Mouse (Mus musculus) layer of hippocampus, postnatal 36 days (tissue): Measurements from ENCODE around the gene Wdr20. TPM values are rescaled to one million over a fixed set of nuclear protein-coding genes. Genes with fewer than 3 reads are reported as not detected.

Experiments used
- DNase-seq, 2 experiments: peaks; one replicate each; pipeline ENCODE4 v3.0.0; 2022
- total RNA-seq, 2 experiments: library from RNA; stranded (reverse); gene quantifications; 2 replicates each; pipeline ENCODE4 v1.2.3; 2021

The Wdr20 gene
- total RNA-seq, 2 experiments from 2014 or later, result 42.2 to 45.1 TPM

DNA sequence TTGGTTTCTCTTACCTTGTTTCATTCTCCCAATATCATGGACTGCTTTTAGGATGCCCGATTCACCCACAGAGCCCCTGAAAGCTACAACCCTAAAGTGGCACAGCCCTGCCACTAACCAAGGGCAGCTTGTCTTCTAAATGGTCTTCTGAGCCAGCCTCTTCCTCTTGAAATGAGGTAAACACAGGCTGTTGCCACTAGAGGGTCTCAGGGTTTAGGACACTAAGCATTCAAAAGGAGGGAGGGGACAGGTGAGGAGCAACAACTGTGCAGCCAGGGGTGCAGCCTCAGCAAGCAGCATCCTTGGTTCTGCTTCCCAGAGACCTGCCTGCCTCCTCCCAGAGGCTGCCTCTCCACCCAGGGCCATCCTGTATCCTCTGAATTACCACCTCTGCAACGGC is 84.0 kb downstream of the Wdr20 start:
- DNase-seq, result no peak

DNA sequence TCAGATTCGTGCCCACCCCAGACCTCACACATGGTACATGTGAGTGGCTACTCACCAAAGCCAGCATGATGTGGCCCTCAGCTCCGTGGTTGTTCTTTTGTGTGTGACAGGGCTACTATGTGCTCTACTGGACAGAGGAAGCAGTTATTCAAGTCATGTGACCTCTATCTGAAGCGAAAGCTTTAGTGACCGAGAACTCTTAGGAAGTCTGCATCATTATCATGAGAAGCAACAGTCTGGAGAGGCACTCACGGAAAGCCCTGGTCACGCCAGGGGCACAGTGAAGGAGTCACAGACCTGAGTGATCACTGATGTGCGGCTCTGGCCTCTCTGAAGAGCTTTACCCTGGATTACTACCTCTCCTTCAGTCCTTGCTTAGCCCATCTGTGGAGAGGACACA is 84.6 kb downstream of the Wdr20 start:
- no peak for DNase-seq

DNA sequence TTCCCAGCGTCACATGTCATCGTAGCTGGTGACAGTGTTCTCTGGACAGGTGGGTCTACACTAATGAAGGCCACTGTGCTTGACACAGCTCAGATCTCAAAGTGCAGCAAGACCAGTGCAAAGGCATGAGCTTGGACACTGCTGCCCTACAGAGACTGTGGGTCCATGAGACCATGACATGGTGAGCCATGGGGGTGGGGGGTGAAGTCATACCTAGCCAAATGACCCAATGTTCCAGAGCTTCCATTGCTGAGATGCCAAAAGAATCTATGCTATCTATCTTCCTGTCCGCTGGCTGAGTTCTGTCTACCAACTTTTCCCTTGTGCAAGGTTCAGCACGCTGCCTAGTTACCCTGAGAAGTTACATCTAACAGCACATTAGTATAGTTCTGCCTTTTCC is 91.2 kb downstream of the Wdr20 start:
- DNase-seq, result no peak

DNA sequence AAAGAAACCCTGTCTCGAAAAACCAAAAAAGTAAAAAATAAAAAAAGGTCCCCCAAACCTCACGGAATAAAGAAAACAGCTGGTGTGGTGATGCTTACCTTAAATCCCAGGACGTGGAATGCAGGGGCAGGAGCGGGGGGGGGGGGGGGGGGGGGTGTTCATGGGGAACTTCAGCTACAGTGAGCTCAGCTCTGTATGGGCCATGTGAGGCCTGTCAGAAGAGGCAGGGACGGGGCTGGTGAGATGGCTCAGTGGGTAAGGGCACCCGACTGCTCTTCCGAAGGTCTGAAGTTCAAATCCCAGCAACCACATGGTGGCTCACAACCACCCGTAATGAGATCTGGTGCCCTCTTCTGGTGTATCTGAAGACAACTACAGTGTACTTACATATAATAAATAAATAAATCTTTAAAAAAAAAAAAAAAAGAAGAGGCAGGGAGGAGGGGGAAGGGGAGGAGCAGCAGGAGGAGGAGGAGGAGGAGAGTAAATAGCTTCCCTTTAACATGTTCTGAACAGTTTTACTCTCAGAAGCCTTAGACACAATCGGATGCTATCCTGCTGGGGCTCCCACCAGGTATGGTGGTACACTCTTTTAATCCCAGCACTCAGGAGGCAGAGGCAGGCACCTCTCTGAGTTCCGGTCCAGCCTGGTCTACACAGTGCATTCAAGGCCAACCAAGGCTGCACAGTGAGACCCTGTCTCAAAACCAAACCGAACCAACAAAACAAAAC is 92.7 kb downstream of the Wdr20 start:
- DNase-seq, result no peak

DNA sequence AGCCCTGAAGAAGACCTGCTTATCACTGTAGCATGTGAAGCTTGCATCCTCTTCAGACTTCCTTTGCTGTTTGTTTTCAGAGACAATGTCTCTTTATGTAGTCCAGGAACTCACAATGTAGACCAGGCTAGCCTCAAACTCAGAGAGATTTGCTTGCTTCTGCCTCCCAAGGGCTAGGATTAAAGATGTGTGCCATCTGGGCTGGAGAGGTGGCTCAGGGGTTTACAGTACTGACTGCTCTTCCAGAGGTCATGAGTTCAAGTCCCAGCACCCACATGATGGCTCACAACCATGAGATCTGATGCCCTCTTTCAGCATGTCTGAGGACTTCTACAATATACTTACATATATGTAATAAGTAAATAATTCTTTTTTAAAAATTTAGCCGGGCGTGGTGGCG is 97.4 kb downstream of the Wdr20 start:
- DNase-seq, result no peak

DNA sequence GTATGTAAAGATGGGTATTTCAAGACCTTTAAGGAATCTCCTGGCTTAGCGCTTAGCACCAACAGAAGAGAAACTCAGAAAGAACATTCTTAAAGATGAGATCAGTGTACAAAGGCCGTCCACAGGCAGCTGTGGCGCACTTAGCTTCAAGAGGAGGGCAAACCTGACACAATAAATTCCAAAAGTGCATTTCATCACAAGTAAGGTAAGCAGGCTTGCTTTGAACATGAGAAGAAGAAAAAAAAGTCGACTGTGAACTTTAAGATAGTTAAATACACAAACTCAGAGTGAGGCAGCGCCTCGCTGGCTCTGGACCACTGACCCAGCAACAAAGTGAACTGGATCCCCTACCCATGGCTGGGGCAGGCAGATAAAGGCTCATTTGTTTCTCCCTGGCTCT is 99.0 kb downstream of the Wdr20 start:
- DNase-seq, result no peak

DNA sequence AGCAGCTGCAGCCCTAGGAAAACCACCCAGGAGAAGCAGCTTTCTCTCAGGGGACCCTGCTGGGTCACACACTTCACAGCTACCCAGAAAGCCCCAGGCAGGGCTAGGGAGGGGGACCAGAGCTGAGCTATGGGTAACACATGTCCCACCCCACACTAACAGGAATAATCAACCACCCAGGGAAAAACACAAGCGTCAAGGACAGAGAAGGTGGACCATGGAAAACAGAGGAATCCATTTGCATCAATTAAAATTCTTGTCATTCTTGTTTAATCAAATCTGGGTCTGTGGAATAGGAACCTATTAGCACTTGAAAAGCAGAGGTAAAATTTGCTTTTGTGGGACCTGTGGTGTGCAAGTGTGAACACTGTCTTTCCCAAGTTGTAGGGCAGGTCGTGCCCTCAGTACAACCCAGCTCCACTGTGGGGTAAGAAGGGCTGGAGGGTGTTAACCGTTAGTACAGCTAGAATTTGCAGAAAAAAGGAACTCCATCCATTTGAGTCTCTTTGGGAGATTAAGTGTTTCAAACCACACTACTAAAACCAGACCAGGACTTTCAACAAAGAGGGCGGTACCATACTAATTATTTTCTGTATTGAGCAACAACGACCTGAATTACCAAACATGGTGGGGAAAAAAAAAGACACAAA is 99.6 kb downstream of the Wdr20 start:
- DNase-seq, result no peak

DNA sequence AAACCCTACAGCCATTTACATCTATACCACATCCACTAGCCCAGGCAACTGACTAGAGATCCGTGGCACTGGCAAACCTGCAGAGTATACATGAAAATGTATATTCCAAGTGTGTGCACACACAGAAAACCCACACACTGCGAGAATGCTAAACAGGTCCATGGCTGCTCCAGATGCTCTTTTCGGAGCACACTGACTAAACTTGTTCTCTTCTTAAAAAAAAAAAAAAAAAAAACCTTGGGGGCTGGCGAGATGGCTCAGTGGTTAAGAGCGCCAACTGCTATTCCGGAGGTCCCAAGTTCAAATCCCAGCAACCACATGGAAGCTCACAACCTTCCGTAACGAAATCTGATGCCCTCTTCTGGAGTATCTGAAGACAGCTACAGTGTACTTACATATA is 100.1 kb downstream of the Wdr20 start:
- no peak for DNase-seq

DNA sequence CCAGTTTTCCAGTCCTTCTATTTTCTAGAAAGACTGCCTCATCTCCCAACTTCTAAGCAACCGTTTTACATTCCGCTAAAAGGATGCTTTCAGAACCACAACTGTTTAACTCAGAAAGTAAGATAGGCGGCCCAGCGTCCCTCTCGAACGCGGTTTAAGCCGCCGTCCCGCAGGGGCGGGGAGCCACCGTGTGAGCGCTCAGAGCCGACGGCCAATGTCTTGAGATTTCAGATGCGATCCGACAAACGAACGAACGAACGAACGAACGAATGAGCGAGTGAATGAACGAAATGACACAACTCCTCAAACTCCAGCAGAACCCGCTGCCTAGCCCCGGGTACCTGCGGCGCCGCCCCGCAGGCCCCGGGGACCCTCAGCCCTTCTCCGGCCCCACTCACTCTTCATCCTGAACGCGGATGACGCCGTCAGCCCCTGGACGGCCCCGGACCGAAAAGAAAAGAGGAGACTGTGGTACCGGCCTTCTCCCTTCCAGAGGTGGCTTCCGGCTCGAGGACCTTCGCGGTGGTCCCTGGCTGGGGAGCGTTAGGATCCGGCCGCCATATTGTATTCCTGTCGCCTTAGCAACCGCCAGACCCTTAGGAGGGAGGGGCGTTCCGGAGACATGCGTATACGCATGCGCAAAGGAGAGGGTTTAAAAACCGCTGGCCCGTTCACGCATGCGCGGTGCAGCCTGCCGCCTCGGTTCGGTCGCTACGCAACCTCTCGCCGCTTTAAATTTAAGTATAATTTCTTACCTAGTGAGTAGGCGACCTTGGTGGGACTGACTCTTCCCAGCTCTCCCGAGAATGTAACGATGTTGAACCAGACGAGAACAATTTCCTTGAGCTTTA is 102.8 kb downstream of the Wdr20 start, which contains the start of gene Mok:
TSS of gene Mok (minus strand) at position 592 of the 851 bp plus-strand sequence.
- DNase-seq, result peak; percentile 96 to 98

DNA sequence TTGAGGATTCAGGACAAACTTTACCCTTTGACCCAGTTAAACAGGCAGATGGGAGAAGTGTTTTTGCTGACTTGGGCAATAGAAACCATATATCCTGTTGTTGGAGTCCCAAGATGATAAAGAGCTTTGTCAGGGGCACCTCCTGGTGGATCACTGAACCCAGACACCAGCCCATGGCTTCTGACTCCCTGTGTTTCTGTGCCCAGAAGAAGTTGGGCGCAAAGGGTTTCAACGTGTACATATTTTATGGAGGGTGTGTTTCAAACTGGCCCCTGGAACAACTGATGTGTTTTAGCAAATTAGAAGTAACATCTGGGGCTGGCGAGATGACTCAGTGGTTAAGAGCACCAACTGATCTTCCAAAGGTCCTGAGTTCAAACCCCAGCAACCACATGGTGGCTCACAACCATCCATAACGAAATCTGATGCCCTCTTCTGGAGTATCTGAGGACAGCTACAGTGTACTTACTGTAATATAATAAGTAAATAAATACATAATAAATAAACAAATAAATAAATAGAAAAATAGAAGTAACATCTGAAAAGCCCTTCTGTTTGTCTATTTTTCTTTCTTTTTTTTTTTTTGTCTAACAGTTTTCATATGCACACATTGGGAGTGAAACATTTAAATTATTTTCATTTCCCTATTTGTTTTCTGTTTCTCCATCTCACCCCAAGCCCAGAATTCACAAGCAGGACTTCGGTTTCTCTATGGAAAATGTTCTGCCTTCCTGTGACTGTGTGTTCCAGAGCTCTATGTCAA is 104.2 kb downstream of the Wdr20 start:
- no peak for DNase-seq

DNA sequence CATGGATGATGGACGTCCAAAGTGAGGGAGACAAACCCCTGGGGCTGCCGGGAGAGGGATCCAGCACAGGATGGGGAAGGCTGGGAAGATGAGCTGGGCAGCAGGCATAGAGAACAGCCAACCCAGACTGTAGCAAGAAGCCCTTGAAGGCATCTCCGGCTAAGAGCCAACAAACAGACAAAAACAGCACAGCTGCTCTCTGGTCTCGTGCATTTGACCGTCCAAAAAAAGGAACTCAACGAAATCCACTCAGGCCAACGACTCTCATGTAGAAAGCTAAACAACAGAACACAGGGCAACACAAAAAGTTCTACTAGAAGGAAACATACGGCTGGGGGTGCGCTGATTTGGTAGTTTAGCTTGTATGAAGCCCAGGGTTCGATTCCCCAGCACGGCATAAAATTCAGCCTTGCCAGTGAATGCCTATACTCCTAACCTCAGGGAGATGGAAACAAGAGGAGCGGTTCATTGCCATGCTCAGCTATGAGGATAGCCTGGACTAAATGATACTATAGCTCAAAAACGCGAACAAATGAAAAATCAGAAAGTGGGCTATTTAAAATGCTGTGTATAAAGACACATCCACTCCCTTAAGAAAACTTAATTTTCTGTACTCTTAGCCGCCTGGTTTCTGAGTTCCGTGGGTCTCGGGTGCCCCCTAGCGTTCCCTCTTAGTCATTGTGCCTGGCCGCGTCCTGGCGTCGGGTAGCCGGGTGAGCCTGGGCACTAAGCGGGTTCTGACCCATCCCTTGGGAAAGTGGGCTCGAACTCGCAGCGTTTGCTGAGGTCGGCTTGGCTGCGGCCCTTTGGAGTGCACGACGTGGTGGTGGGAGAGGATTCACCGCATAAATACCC is 105.7 kb downstream of the Wdr20 start:
- peak; percentile 80 to 82 for DNase-seq

DNA sequence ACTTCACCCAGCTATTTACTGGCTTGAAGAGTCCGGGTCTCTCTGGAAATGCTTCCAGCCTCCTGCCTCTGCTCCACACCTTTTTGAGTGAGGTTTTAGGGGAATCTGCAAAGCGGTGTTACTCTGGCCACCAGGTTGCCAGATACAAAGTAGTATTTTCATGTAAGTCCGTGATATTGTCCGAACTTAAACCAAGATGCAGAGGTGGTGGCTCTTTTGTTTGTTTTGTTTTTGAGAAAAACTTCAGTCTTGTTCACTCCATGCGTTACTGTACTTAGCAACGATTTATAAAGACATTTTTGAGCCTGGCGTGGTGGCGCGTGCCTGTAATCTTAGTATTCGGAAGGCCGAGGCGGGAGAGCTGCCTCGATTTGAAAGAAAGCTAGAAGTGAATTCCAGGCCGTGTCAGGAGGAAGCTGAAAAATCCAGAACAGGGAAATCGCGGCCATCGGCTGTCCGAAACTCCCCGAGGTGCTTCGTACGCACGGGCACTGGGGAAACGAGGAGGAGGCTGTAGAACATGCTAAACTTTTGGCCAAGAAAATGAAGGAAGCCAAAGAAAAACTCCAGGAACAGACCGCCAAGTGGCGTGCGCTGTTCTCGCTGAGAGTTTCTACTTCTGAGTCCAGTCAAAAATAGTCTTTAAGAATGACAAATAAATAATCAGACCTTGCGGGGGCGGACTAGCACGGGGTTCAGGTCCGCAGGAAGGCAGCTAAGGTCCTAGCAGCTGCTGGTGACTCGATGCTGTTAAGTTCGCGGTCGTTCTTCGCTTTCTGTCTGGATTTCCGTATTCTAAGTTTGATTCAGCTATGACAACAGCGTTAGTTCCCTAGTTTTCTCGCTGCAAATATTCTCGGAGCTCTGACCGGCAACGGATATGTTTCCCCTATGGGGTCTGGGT is 106.7 kb downstream of the Wdr20 start:
- DNase-seq, result no peak

DNA sequence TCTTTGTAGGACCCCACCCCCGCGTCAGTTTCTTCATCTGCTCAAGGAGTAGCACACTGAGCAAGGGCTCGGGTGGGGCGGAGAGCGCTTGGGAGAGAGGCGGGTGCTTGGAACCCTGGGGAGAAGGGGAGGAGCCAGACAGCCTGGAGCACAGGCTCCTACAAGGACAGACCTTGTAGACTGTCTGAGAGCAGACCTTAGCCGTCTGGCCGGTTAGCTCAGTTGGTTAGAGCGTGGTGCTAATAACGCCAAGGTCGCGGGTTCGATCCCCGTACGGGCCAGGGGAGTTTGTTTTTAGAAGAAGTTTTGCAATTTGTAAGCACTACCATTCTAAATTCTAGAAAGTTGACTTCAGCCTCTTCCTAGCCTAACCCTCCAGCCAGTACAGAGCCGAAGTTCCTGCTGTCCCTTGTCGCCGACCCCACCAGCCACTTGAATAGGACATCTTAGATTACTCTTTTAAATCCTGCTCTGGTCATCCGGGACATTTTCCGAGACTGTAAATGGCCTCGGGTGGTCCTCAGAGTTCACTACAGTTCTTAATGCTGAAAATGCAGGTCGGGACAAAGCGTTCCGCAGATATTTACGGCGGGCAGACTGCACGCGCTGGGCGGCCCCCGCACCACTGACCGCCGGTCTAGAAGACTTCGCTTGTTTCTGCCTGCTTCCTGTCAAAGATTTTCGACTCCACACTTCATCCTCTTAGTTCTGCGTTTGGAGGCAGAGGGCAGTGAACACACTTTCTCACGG is 107.6 kb downstream of the Wdr20 start:
- peak; percentile 83 to 85 for DNase-seq

DNA sequence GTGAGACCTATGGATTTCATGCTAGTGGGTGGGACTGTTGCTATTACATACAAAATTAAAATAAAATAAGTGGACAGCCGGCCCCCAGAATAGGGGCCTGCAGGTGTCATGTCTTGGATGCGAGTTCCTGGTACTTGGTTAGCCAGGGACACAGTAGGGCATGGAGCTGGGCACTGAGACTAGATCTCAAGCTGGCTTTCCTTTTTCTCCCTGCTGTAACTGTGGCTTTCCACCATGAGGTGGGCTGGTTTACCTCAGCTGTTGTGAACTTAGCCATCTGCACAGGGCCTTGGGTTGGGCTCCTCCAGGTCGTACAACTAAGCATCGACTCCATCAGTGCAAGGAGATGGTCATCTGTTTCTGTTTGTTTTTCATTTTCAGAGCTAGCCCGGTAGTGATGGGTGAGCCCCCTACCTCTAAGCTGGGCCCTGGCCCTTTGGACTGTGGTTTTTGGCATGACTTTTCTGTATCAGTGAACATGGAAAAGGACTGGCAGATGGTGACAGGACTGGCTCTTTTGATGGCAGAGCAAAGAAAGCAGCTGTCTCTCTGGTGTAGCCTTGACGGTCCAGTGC is 108.5 kb downstream of the Wdr20 start:
- DNase-seq, result no peak

DNA sequence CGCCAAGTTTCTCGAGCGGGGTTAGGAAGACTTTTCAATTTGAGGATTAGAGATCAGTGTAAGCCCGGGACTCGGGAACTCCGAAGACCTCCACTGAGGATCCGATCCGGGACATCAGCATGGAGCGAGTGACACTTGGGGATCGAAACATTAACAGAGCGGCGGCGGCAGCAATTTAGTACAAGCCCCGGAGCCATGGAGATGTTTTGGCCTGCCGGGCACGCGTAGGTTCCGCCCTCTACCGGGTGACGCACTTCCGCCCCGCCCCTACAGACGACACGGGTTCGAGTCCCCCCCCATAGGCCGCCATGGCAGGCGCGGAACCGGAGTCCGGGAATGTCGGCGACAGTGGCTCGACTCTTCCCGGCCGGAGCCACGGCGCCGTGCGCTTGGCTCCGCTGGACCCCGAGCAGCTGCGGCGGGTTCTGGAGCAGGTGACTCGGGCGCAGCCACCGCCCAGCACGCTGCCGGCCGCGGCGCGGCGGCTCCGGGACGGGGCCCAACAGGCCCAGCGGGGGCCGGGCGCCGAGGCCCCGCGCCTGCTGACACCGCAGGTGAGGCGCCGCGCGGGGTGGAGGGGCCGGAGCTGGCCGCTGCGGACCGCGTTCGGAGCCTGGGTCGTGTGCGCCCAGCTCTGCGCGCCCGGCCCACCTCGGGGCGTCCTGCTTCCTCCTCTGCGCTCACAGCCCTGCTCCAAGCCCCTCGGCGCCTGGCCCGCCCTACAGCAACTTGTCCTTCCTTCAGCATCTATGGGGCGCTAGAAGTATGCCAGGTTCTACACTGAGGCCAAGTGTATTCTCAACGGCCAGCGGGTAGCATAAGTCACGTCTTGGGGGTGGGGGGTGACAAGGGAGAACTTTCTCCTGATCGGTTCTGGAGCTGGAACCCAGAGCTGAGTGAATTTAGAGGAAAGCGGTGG is 112.5 kb downstream of the Wdr20 start, which contains the start of gene Zfp839:
TSS of gene Zfp839 (plus strand) at position 244 of the 919 bp plus-strand sequence.
- peak; percentile 87 for DNase-seq

DNA sequence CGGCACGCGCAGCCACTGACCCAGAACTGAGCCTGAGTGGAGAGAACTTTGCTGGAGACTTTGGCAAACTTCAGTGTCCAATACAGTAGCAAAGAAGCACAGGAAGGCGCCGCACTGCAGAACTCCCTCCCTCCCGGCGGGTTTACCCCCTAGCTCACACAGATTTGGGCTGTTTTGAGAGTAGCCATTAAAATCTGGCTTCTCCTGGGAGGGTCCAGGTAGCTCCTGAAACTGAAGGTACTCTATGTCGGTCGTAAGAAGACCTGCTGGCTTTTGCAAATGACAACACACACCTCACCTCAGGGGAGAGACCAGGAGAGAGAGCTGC is 113.1 kb downstream of the Wdr20 start:
- DNase-seq, result no peak

DNA sequence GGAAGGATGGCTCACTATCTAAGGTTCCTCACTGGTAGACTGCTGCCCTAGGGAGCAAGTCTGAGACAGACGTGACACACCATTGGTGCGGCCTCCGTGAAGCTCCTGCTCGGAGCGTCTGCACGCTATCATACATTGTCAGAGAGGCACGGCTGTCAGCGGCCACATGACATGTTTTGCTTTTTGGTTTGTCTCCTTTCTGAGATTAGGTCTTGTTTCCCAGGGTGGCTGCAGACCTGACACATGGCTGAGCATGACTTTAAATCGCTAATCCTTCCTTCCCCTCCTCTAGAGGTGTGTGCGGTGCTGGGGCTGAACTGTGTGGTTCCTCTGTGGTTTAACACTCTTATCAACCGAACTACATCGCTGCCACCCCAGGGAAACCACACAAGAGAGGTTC is 113.7 kb downstream of the Wdr20 start:
- no peak for DNase-seq

DNA sequence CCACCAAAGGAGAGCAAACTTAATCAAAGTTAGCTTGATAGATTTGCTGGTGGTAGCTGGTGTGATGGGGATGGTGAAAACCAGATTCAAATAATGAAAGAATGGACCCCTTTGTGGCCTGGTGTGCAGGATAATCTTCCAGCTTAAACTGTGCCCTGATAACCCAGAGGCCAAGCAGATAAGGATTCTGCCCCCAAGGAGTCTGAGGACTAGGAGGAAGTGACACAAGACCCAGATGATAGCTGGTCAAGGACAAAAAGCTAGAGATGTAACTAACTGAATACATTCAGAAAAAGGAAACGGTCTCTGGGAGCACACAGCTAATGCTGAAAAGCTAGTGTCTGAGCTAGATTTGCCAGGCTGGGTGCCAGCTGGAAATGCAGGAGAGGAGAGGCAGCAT is 114.2 kb downstream of the Wdr20 start:
- DNase-seq, result no peak
